Mouse (Mus musculus) limb, embryonic 15.5 days (tissue): ENCODE measurements at regions not wholly inside any gene's neighbourhood (a gene's known extent, or its start where the extent isn't known, plus 50 kb on each side); places are given as distances from the start of the nearest gene placed in this dataset.

Experiments used
- ATAC-seq: fragments of 200-750 bp; cut with Nextera tagmentation; 2 replicates; pipeline ENCODE4 v1.8.0; 2017; ENCODE audit warnings: low read depth, moderate TSS enrichment; ENCODE audit not compliant: insufficient number of reproducible peaks, low FRiP score, low TSS enrichment
- H3K27ac ChIP-seq: fragments of 300-500 bp; sonication (generic); 2 replicates; pipeline ENCODE4 v1.5.1; 2015; ENCODE audit warnings: moderate library complexity, mild to moderate bottlenecking, inconsistent platforms
- H3K27me3 ChIP-seq: fragments of 300-500 bp; sonication (generic); 2 replicates; pipeline ENCODE4 v1.6.1; 2015; ENCODE audit warnings: inconsistent platforms
- H3K36me3 ChIP-seq: fragments of 300-500 bp; sonication (generic); 2 replicates; pipeline ENCODE4 v1.6.1; 2015; ENCODE audit warnings: inconsistent platforms
- H3K4me1 ChIP-seq: fragments of 300-500 bp; sonication (generic); 2 replicates; pipeline ENCODE4 v1.6.1; 2015; ENCODE audit warnings: inconsistent platforms
- H3K4me2 ChIP-seq: fragments of 300-500 bp; sonication (generic); 2 replicates; pipeline ENCODE4 v1.6.1; 2015; ENCODE audit warnings: mild to moderate bottlenecking, inconsistent platforms
- H3K4me3 ChIP-seq: fragments of 300-500 bp; sonication (generic); 2 replicates; pipeline ENCODE4 v1.5.1; 2015; ENCODE audit warnings: mild to moderate bottlenecking, inconsistent platforms
- H3K9ac ChIP-seq: fragments of 300-500 bp; sonication (generic); 2 replicates; pipeline ENCODE4 v1.6.1; 2015; ENCODE audit warnings: inconsistent platforms
- H3K9me3 ChIP-seq: fragments of 300-500 bp; sonication (generic); 2 replicates; pipeline ENCODE4 v1.6.1; 2016; ENCODE audit warnings: inconsistent platforms
- WGBS: fragments of 180-500 bp; shearing (Covaris S2); methylation state at CpG from one replicate; pipeline ENCODE4 v1.1.7; 2015; 5-methylcytosine and 5-hydroxymethylcytosine counted together

GRCm38 (mm10) chr10:87639339-87639738 lies 117.7 kb downstream of the Pah start:
- Histone ChIP-seq H3K27me3 (no peaks in the 10 kb centered on the region), H3K9ac (no peak overlapping the region), H3K36me3 (no peaks in the 10 kb centered on the region), H3K27ac (no peak overlapping the region), H3K4me3 (no peak overlapping the region), H3K4me1 (no peaks in the 10 kb centered on the region), H3K4me2 (no peak overlapping the region), H3K9me3 (no peaks in the 10 kb centered on the region)
- 84% methylated on average over 2 of the region's 2 CpGs for WGBS
- no peak for ATAC-seq

GRCm38 (mm10) chr10:87649091-87649490 lies 127.5 kb downstream of the Pah start:
- no peak overlapping the region for H3K4me2 ChIP-seq
- H3K4me3 ChIP-seq: no peak overlapping the region
- WGBS: 9% methylated on average over 1 of the region's 1 CpGs

GRCm38 (mm10) chr10:87652139-87652740 lies 130.6 kb downstream of the Pah start:
- Histone ChIP-seq H3K9me3 (no peaks in the 10 kb centered on the region), H3K36me3 (no peaks in the 10 kb centered on the region), H3K9ac (no peak overlapping the region), H3K4me1 (peaks cover 5% of the 10 kb centered on the region; the same call in 1 of the 2 replicates), H3K4me2 (no peak overlapping the region), H3K27ac (no peak overlapping the region), H3K27me3 (no peaks in the 10 kb centered on the region), H3K4me3 (no peak overlapping the region)
- ATAC-seq: peak; percentile 87
- 37% methylated on average over 8 of the region's 8 CpGs for WGBS

More at GRCm38 (mm10) chr10:87649091-87649490, 127.5 kb downstream of the Pah start:
- no peaks in the 10 kb centered on the region for H3K27me3 ChIP-seq
- no peaks in the 10 kb centered on the region for H3K36me3 ChIP-seq
- no peak for ATAC-seq
- H3K9ac ChIP-seq: no peak overlapping the region
- H3K27ac ChIP-seq: no peak overlapping the region
- no peaks in the 10 kb centered on the region for H3K9me3 ChIP-seq
- peaks cover 5% of the 10 kb centered on the region; the same call in 1 of the 2 replicates for H3K4me1 ChIP-seq

GRCm38 (mm10) chr10:87654112-87654511 lies 132.5 kb downstream of the Pah start:
- Histone ChIP-seq H3K36me3 (no peaks in the 10 kb centered on the region), H3K4me1 (peaks cover 5% of the 10 kb centered on the region; the same call in 1 of the 2 replicates), H3K27ac (no peak overlapping the region), H3K9ac (no peak overlapping the region), H3K4me3 (no peak overlapping the region), H3K27me3 (no peaks in the 10 kb centered on the region), H3K4me2 (no peak overlapping the region), H3K9me3 (no peaks in the 10 kb centered on the region)
- 70% methylated on average over 4 of the region's 4 CpGs for WGBS
- ATAC-seq: no peak

- H3K9me3 ChIP-seq: no peaks in the 10 kb centered on the region
- peak; percentile 75 for ATAC-seq
- H3K27ac ChIP-seq: peak overlapping the region; percentile 65
- H3K36me3 ChIP-seq: no peaks in the 10 kb centered on the region
- peaks cover 14% of the 10 kb centered on the region for H3K4me1 ChIP-seq
- WGBS: 55% methylated on average over 9 of the region's 9 CpGs
- H3K9ac ChIP-seq: no peak overlapping the region
- no peaks in the 10 kb centered on the region for H3K27me3 ChIP-seq
- no peak overlapping the region for H3K4me3 ChIP-seq
- no peak overlapping the region for H3K4me2 ChIP-seq
Measured at GRCm38 (mm10) chr10:87666020-87666718, 144.6 kb downstream of the Pah start.

GRCm38 (mm10) chr10:87666719-87667387 lies 145.3 kb downstream of the Pah start:
- 64% methylated on average over 7 of the region's 7 CpGs for WGBS
- H3K4me3 ChIP-seq: no peak overlapping the region
- no peak overlapping the region for H3K4me2 ChIP-seq
- no peaks in the 10 kb centered on the region for H3K27me3 ChIP-seq
- H3K36me3 ChIP-seq: no peaks in the 10 kb centered on the region
- H3K9ac ChIP-seq: no peak overlapping the region
- H3K4me1 ChIP-seq: peaks cover 14% of the 10 kb centered on the region
- no peak for ATAC-seq
- no peaks in the 10 kb centered on the region for H3K9me3 ChIP-seq
- peak overlapping the region; percentile 65 for H3K27ac ChIP-seq

- Histone ChIP-seq H3K4me1 (peaks cover 14% of the 10 kb centered on the region), H3K9ac (no peak overlapping the region), H3K27me3 (no peaks in the 10 kb centered on the region), H3K4me2 (no peak overlapping the region), H3K36me3 (no peaks in the 10 kb centered on the region), H3K9me3 (no peaks in the 10 kb centered on the region), H3K27ac (no peak overlapping the region), H3K4me3 (no peak overlapping the region)
- ATAC-seq: no peak
- 65% methylated on average over 10 of the region's 10 CpGs for WGBS
Measured at GRCm38 (mm10) chr10:87667651-87668140, 146.1 kb downstream of the Pah start.

GRCm38 (mm10) chr10:87674740-87675420 lies 153.3 kb downstream of the Pah start:
- H3K4me1 ChIP-seq: no peaks in the 10 kb centered on the region
- no peak overlapping the region for H3K4me2 ChIP-seq
- no peak overlapping the region for H3K9ac ChIP-seq
- H3K27ac ChIP-seq: no peak overlapping the region
- 80% methylated on average over 5 of the region's 5 CpGs for WGBS
- 0 out of 2 replicates have a peak, but pooled peaks cover 3% of the 10 kb centered on the region for H3K9me3 ChIP-seq
- ATAC-seq: no peak
- H3K36me3 ChIP-seq: no peaks in the 10 kb centered on the region
- H3K4me3 ChIP-seq: no peak overlapping the region
- H3K27me3 ChIP-seq: no peaks in the 10 kb centered on the region

GRCm38 (mm10) chr10:87676041-87676672 lies 154.6 kb downstream of the Pah start:
- H3K27ac ChIP-seq: no peak overlapping the region
- 0 out of 2 replicates have a peak, but pooled peaks cover 3% of the 10 kb centered on the region for H3K9me3 ChIP-seq
- H3K4me1 ChIP-seq: no peaks in the 10 kb centered on the region
- WGBS: 39% methylated on average over 4 of the region's 4 CpGs
- H3K27me3 ChIP-seq: no peaks in the 10 kb centered on the region
- H3K4me3 ChIP-seq: no peak overlapping the region
- H3K9ac ChIP-seq: no peak overlapping the region
- H3K4me2 ChIP-seq: no peak overlapping the region
- no peak for ATAC-seq
- H3K36me3 ChIP-seq: no peaks in the 10 kb centered on the region

- H3K9me3 ChIP-seq: 0 out of 2 replicates have a peak, but pooled peaks cover 3% of the 10 kb centered on the region
- H3K27me3 ChIP-seq: no peaks in the 10 kb centered on the region
- H3K4me3 ChIP-seq: no peak overlapping the region
- H3K9ac ChIP-seq: no peak overlapping the region
- no peak overlapping the region for H3K27ac ChIP-seq
- no peaks in the 10 kb centered on the region for H3K36me3 ChIP-seq
- no peaks in the 10 kb centered on the region for H3K4me1 ChIP-seq
- no peak for ATAC-seq
- no peak overlapping the region for H3K4me2 ChIP-seq
Measured at GRCm38 (mm10) chr10:87678984-87679383, 157.4 kb downstream of the Pah start.

GRCm38 (mm10) chr10:87686311-87686710 lies 164.7 kb downstream of the Pah start:
- H3K27ac ChIP-seq: no peak overlapping the region
- H3K4me3 ChIP-seq: no peak overlapping the region
- no peaks in the 10 kb centered on the region for H3K4me1 ChIP-seq
- H3K36me3 ChIP-seq: no peaks in the 10 kb centered on the region
- no peak overlapping the region for H3K9ac ChIP-seq
- no peaks in the 10 kb centered on the region for H3K27me3 ChIP-seq
- ATAC-seq: no peak
- H3K9me3 ChIP-seq: no peaks in the 10 kb centered on the region
- 85% methylated on average over 4 of the region's 4 CpGs for WGBS
- no peak overlapping the region for H3K4me2 ChIP-seq
